Mouse (Mus musculus): ENCODE measurements around the gene Myo3b. TPM values are rescaled to one million over a fixed set of nuclear protein-coding genes. Genes with fewer than 3 reads are reported as not detected.

Myo3b gene
- polyA plus RNA-seq, 1 experiment, result 0.04 TPM

DNA sequence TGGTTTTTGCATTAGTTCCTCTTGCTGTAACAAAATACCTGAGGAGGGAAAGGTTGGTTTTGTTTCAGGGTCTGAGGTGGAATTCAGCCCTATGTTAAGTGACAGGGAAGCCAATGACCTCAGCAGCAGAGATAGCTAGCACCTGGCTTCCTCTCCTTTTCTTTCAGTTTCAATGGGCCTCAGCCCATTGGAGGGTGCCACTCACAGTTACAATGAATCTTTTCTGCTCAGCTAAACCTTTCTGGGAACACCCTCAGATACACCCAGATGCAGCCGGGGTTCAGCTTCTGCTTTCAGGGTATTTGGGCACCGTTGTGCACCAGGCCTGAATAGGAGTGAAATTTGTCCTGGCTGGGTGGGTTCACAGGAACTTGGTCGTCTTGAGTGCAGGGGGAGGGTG lies 53.7 kb downstream of the Myo3b start:
- TF ChIP-seq SRF (IDR thresholded peaks at IDR 0.05; ENCODE audit: control insufficient read depth, insufficient read length, low read depth) (no peak), MAX (IDR thresholded peaks at IDR 0.05; ENCODE audit: low read depth) (no peak), MYOD1 (IDR thresholded peaks at IDR 0.05; ENCODE audit: control insufficient read depth in 1 of 3, insufficient read length in 2 of 3, low read depth in 2 of 3) (no peak), CEBPB (IDR thresholded peaks at IDR 0.05; ENCODE audit: insufficient read depth, poor library complexity, severe bottlenecking) (no peak), MYOG (IDR thresholded peaks at IDR 0.05; ENCODE audit: control insufficient read depth in 1 of 3, insufficient read depth in 1 of 3, insufficient read length in 2 of 3, low read depth in 2 of 3) (no peak), POLR2AphosphoS2 (IDR thresholded peaks at IDR 0.05; ENCODE audit: insufficient read length, low read depth) (no peak), TCF12 (IDR thresholded peaks at IDR 0.05; ENCODE audit: insufficient read depth, poor library complexity, severe bottlenecking) (no peak), USF1 (IDR thresholded peaks at IDR 0.05; ENCODE audit: low read depth) (no peak), REST (IDR thresholded peaks at IDR 0.05; ENCODE audit: insufficient read depth, insufficient read length) (no peak), POLR2A (IDR thresholded peaks at IDR 0.05; ENCODE audit: insufficient read length, low read depth) (no peak), TCF3 (IDR thresholded peaks at IDR 0.05; ENCODE audit: insufficient read length, low read depth) (no peak), E2F4 (IDR thresholded peaks at IDR 0.05; ENCODE audit: insufficient read depth) (no peak)
- no peak overlapping the region for H3ac ChIP-seq (ENCODE audit: control insufficient read depth, insufficient read length)

DNA sequence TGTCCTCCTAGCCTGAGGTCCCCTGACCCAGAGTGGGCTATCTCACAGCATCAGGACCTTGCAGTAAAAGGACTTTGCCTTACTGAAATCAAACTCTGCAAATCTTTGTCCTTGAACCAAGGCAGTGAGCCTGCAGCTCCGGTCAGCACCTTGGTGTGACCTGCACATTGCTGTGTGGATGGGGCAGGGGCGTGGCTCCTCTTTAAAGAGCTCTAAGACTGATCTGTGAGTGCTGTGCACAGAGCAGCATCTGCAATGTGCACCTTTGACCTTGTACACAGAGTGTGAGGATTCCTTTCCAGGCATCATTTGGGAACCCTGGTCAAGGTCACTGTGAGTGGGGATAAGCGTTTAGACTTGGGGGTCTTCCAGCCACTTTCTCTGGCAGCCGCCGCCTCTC lies 55.5 kb downstream of the Myo3b start:
- Histone ChIP-seq H3K4me3 (no peak overlapping the region), H3K79me2 (ENCODE audit: control insufficient read depth, insufficient read depth) (no peaks in the 10 kb centered on the region), H3ac (ENCODE audit: control insufficient read depth, insufficient read length) (no peak overlapping the region), H3K4me2 (ENCODE audit: low read depth) (no peak overlapping the region), H3K27me3 (ENCODE audit: control insufficient read depth, insufficient read depth, insufficient read length) (peaks cover 32% of the 10 kb centered on the region), H3K36me3 (ENCODE audit: control insufficient read depth, insufficient read depth) (no peaks in the 10 kb centered on the region)
- TF ChIP-seq USF1 (IDR thresholded peaks at IDR 0.05; ENCODE audit: low read depth) (no peak), TCF12 (IDR thresholded peaks at IDR 0.05; ENCODE audit: insufficient read depth, poor library complexity, severe bottlenecking) (no peak), CEBPB (IDR thresholded peaks at IDR 0.05; ENCODE audit: insufficient read depth, poor library complexity, severe bottlenecking) (no peak), MAX (IDR thresholded peaks at IDR 0.05; ENCODE audit: low read depth) (no peak), SRF (IDR thresholded peaks at IDR 0.05; ENCODE audit: control insufficient read depth, insufficient read length, low read depth) (no peak), REST (IDR thresholded peaks at IDR 0.05; ENCODE audit: insufficient read depth, insufficient read length) (no peak), MYOG (IDR thresholded peaks at IDR 0.05; ENCODE audit: control insufficient read depth in 1 of 3, insufficient read depth in 1 of 3, insufficient read length in 2 of 3, low read depth in 2 of 3) (no peak), TCF3 (IDR thresholded peaks at IDR 0.05; ENCODE audit: insufficient read length, low read depth) (no peak), POLR2AphosphoS2 (IDR thresholded peaks at IDR 0.05; ENCODE audit: insufficient read length, low read depth) (no peak), MYOD1 (IDR thresholded peaks at IDR 0.05; ENCODE audit: control insufficient read depth in 1 of 3, insufficient read length in 2 of 3, low read depth in 2 of 3) (no peak)

More for the DNA sequence above, 53.7 kb downstream of the Myo3b start:
- H3K36me3 ChIP-seq (ENCODE audit: control insufficient read depth, insufficient read depth), result no peaks in the 10 kb centered on the region
- no peaks in the 10 kb centered on the region for H3K79me2 ChIP-seq (ENCODE audit: control insufficient read depth, insufficient read depth)
- H3K27me3 ChIP-seq (ENCODE audit: control insufficient read depth, insufficient read depth, insufficient read length), result peaks cover 25% of the 10 kb centered on the region
- H3K4me3 ChIP-seq, result no peak overlapping the region
- H3K4me2 ChIP-seq (ENCODE audit: low read depth), result no peak overlapping the region

DNA sequence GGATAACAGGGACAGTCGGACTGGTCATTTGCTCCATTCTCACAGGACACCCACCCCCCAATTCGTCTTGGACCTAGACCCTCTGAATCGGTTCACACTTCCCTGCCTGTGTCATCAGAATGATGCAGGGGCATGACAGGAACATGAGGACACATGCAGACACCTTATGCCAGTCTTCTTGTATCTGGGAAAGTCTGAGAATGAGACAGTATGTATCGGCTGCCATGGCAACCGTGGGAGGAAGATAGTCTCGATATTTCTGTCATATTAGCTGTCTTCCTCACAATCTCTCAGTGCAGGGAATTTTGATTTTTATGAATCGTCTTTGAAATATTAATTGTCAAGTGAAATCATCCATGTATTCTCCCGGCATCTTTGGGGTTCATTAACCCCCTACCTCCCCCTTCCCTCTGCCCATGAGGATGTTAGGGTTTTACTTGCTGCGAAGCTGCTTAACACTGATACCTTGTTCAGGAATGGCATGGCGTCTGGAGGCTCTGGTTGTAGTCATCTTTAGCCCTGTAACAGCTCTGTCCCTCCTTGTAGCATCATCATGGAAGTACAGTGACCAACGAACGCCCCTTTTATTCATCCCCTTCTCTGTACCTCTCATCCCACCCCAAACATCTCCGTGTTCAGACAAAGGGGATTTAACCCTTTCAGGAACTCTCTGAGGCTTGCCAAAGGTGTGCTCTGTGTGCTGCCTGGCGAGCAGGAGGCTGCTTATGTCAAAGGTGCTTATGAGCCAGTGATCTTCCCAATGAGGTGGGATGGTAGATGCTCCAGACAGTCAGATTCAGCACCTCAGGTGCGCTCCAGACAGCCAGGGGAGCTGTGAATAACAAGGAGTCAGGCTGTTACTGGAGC lies 58.5 kb downstream of the Myo3b start:
- Histone ChIP-seq H3K27me3 (ENCODE audit: control insufficient read depth, insufficient read depth, insufficient read length) (peaks cover 48% of the 10 kb centered on the region), H3K36me3 (ENCODE audit: control insufficient read depth, insufficient read depth) (no peaks in the 10 kb centered on the region), H3K4me2 (ENCODE audit: low read depth) (no peak overlapping the region), H3K4me3 (no peak overlapping the region), H3ac (ENCODE audit: control insufficient read depth, insufficient read length) (no peak overlapping the region), H3K79me2 (ENCODE audit: control insufficient read depth, insufficient read depth) (no peaks in the 10 kb centered on the region)
- TF ChIP-seq POLR2AphosphoS2 (IDR thresholded peaks at IDR 0.05; ENCODE audit: insufficient read length, low read depth), result no peak
- TF ChIP-seq POLR2A (IDR thresholded peaks at IDR 0.05; ENCODE audit: insufficient read length, low read depth), result no peak
- TF ChIP-seq USF1 (IDR thresholded peaks at IDR 0.05; ENCODE audit: low read depth), result no peak
- TF ChIP-seq CEBPB (IDR thresholded peaks at IDR 0.05; ENCODE audit: insufficient read depth, poor library complexity, severe bottlenecking), result no peak
- TF ChIP-seq MAX (IDR thresholded peaks at IDR 0.05; ENCODE audit: low read depth), result no peak

DNA sequence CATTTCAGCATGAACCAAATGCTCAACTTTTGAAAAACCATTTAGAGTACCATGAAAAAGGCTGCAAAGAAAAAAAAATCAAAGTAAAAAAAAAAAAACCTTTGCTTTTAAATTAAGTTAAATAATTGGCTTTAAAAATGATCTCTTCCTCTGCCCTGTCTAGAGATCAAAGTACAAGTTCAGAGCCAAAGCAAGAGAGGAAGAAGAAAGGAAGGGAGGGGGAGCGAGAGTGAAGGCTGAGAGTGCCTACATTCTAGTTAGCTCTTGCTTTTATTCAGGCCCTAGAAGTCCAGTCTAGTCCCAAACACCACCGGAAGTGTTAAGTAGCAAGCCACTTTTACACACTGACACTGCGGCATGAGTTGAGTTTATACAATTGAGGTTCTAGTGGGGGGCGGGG lies 60.5 kb downstream of the Myo3b start:
- TF ChIP-seq POLR2AphosphoS2 (IDR thresholded peaks at IDR 0.05; ENCODE audit: insufficient read length, low read depth) (no peak), TCF3 (IDR thresholded peaks at IDR 0.05; ENCODE audit: insufficient read length, low read depth) (no peak), TCF12 (IDR thresholded peaks at IDR 0.05; ENCODE audit: insufficient read depth, poor library complexity, severe bottlenecking) (no peak), CEBPB (IDR thresholded peaks at IDR 0.05; ENCODE audit: insufficient read depth, poor library complexity, severe bottlenecking) (no peak), SRF (IDR thresholded peaks at IDR 0.05; ENCODE audit: control insufficient read depth, insufficient read length, low read depth) (no peak), REST (IDR thresholded peaks at IDR 0.05; ENCODE audit: insufficient read depth, insufficient read length) (no peak), E2F4 (IDR thresholded peaks at IDR 0.05; ENCODE audit: insufficient read depth) (no peak), USF1 (IDR thresholded peaks at IDR 0.05; ENCODE audit: low read depth) (no peak), MAX (IDR thresholded peaks at IDR 0.05; ENCODE audit: low read depth) (no peak), MYOD1 (IDR thresholded peaks at IDR 0.05; ENCODE audit: control insufficient read depth in 1 of 3, insufficient read length in 2 of 3, low read depth in 2 of 3) (no peak), MYOG (IDR thresholded peaks at IDR 0.05; ENCODE audit: control insufficient read depth in 1 of 3, insufficient read depth in 1 of 3, insufficient read length in 2 of 3, low read depth in 2 of 3) (no peak), POLR2A (IDR thresholded peaks at IDR 0.05; ENCODE audit: insufficient read length, low read depth) (no peak)
- Histone ChIP-seq H3K4me3 (no peak overlapping the region), H3K79me2 (ENCODE audit: control insufficient read depth, insufficient read depth) (no peaks in the 10 kb centered on the region), H3K27me3 (ENCODE audit: control insufficient read depth, insufficient read depth, insufficient read length) (peaks cover 53% of the 10 kb centered on the region), H3K36me3 (ENCODE audit: control insufficient read depth, insufficient read depth) (no peaks in the 10 kb centered on the region), H3K4me2 (ENCODE audit: low read depth) (no peak overlapping the region), H3ac (ENCODE audit: control insufficient read depth, insufficient read length) (no peak overlapping the region)

Measured in myocyte (in vitro differentiated cells).